Mouse (Mus musculus) embryonic facial prominence, embryonic 10.5 days (tissue): ENCODE results near the gene Pou4f1. TPM values are rescaled to one million over a fixed set of nuclear protein-coding genes. Genes with fewer than 3 reads are reported as not detected.

ENCODE experiments used
- DNase-seq: peaks from one replicate; pipeline ENCODE4 v3.0.0-alpha.2; 2017; ENCODE audit warnings: low spot score
- H3K27ac ChIP-seq: fragments of 300-500 bp; sonication (generic); replicated peaks from 2 replicates; pipeline ENCODE4 v1.5.1; 2016; ENCODE audit warnings: mild to moderate bottlenecking
- H3K27me3 ChIP-seq: fragments of 300-500 bp; sonication (generic); replicated peaks from 2 replicates; pipeline ENCODE4 v1.6.1; 2016; ENCODE audit warnings: low read depth, mild to moderate bottlenecking; ENCODE audit not compliant: poor library complexity, severe bottlenecking
- H3K36me3 ChIP-seq: fragments of 300-500 bp; sonication (generic); replicated peaks from 2 replicates; pipeline ENCODE4 v1.6.1; 2016; ENCODE audit warnings: mild to moderate bottlenecking, moderate library complexity
- H3K4me1 ChIP-seq: fragments of 300-500 bp; sonication (generic); 2 replicates; pipeline ENCODE4 v1.6.1; 2016
- H3K4me3 ChIP-seq: fragments of 300-500 bp; sonication (generic); 2 replicates; pipeline ENCODE4 v1.5.1; 2016; ENCODE audit warnings: mild to moderate bottlenecking, moderate library complexity
- H3K9me3 ChIP-seq: fragments of 300-500 bp; sonication (generic); 2 replicates; pipeline ENCODE4 v1.6.1; 2016; ENCODE audit warnings: mild to moderate bottlenecking
- WGBS: fragments of 180-500 bp; shearing (Covaris S2); methylation state at CpG from one replicate; pipeline ENCODE4 v1.1.7; 2016; 5-methylcytosine and 5-hydroxymethylcytosine counted together
- polyA plus RNA-seq: library from polyadenylated mRNA; unstranded; fragments of >200 nt; fragmentation: Nextera tagmentation; extraction: Ambion mirVana; gene quantifications from 2 replicates; pipeline ENCODE4 v1.2.1, GENCODE M21; 2016

The Pou4f1 gene
- polyA plus RNA-seq, 1 experiment from 2014 or later: 25.4 TPM

DNA sequence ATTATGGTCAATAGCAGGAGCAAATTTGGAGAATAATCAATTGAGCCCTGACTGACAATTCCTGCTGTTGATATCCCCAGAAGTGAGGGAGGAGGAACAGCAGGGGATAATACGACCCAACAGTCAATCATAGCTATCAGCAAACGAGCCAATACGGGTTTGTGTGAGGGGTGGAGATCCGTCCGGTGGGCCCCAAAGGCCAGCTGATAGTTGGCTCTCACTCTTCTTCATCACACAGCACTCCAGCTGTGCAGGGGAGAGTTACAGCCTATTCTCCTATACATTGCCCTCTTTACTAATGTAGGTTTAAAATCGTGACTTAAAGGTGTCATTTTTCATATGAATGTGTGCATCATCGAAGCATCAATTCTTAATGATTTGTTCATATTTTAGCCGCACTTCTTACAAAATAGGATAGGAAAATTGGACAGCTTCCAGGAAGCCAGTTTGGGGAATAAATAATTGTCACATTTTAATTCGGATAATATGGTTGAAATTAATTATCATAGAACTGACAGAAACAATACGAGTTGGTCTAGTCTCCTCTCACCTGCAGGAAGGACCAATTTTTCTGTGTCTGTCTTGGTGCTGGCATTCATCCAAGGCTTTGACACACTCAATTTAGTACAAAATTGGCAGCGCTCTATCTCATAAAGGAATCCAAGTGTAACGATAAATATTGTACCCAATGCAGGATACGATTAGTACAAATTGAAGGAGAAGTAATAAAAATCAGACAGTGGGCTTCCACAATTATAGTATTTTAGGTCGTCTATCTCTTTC is 43.9 kb downstream of the Pou4f1 start:
- H3K27ac ChIP-seq: no peak overlapping the region
- H3K4me1 ChIP-seq: no peaks in the 10 kb centered on the region
- H3K36me3 ChIP-seq: no peaks in the 10 kb centered on the region
- H3K27me3 ChIP-seq: no peaks in the 10 kb centered on the region
- DNase-seq: no peak
- whole genome bisulfite sequencing: 83% methylated on average over 14 of the region's 14 CpGs
- no peaks in the 10 kb centered on the region for H3K9me3 ChIP-seq
- no peak overlapping the region for H3K4me3 ChIP-seq

Other genes starting within 250 kb of the Pou4f1 start
- 52.5 and 60.3 TPM in 2 replicates for gene Rnf219, start 54.6 kb upstream of the Pou4f1 start, polyA plus RNA-seq